Mouse (Mus musculus) neural tube, embryonic 15.5 days (tissue): Measurements from ENCODE around the gene Ramp3. TPM values are rescaled to one million over a fixed set of nuclear protein-coding genes. Genes with fewer than 3 reads are reported as not detected.
"Not testable (repeated sequence)": the region's sequence is repeated elsewhere in the genome, so short reads cannot be mapped to it uniquely, and the experiment has no call there.

ENCODE experiments used
- ATAC-seq: fragments of 200-750 bp; cut with Nextera tagmentation; 2 replicates; pipeline ENCODE4 v1.8.0; 2017; ENCODE audit warnings: mild to moderate bottlenecking, moderate TSS enrichment, moderate library complexity; ENCODE audit not compliant: low FRiP score
- H3K27ac ChIP-seq: fragments of 300-500 bp; sonication (generic); replicated peaks from 2 replicates; pipeline ENCODE4 v1.5.1; 2015; ENCODE audit warnings: mild to moderate bottlenecking, inconsistent platforms
- H3K27me3 ChIP-seq: fragments of 300-500 bp; sonication (generic); replicated peaks from 2 replicates; pipeline ENCODE4 v1.6.1; 2015; ENCODE audit warnings: inconsistent platforms
- H3K36me3 ChIP-seq: fragments of 300-500 bp; sonication (generic); 2 replicates; pipeline ENCODE4 v1.6.1; 2015; ENCODE audit warnings: inconsistent platforms
- H3K4me1 ChIP-seq: fragments of 300-500 bp; sonication (generic); 2 replicates; pipeline ENCODE4 v1.6.1; 2015; ENCODE audit warnings: inconsistent platforms
- H3K4me2 ChIP-seq: fragments of 300-500 bp; sonication (generic); 2 replicates; pipeline ENCODE4 v1.6.1; 2015; ENCODE audit warnings: inconsistent platforms, mild to moderate bottlenecking, moderate library complexity
- H3K4me3 ChIP-seq: fragments of 300-500 bp; sonication (generic); replicated peaks from 2 replicates; pipeline ENCODE4 v1.5.1; 2015; ENCODE audit warnings: mild to moderate bottlenecking, inconsistent platforms
- H3K9ac ChIP-seq: fragments of 300-500 bp; sonication (generic); replicated peaks from 2 replicates; pipeline ENCODE4 v1.6.1; 2015; ENCODE audit warnings: mild to moderate bottlenecking, inconsistent platforms
- H3K9me3 ChIP-seq: fragments of 300-500 bp; sonication (generic); replicated peaks from 2 replicates; pipeline ENCODE4 v1.6.1; 2016; ENCODE audit warnings: inconsistent platforms
- WGBS: fragments of 180-500 bp; shearing (Covaris S2); methylation state at CpG from one replicate; pipeline ENCODE4 v1.1.7; 2015; ENCODE audit warnings: mixed read lengths; 5-methylcytosine and 5-hydroxymethylcytosine counted together
- polyA plus RNA-seq: library from polyadenylated mRNA; unstranded; fragments of >200 nt; fragmentation: Nextera tagmentation; extraction: Ambion mirVana; gene quantifications from 2 replicates; pipeline ENCODE4 v1.2.1, GENCODE M21; 2015

The Ramp3 gene
- polyA plus RNA-seq, 1 experiment from 2014 or later = 32.1 TPM

- WGBS = 91% methylated on average over 4 of the region's 4 CpGs
These were observed 19.8 kb upstream of the Ramp3 start, which contains the start of gene Wap for GRCm38 (mm10) chr11:6638537-6638936. Gene Wap, minus strand, starts transcription at chr11:6638637.

DNA sequence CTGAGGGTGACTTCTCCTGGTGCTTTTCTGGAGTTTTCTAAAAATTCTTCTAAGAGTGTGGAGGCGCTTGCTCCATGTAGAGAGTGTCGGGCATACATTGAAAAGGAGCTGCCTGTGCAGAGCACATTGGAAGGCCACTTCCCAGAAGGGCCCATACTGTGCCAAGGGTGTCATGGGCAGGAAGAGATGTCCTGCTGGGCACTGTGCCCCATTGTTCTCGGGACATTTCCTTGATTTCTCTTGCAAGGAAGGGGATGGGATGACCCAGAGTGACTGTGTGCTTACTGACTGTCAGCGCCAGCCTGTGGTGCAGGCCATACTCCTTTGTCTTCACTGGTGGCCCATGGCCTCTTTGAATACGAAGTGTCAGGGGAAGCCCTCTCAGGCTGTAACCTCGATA is 19.2 kb upstream of the Ramp3 start:
- 84% methylated on average over 6 of the region's 6 CpGs for WGBS
- Histone ChIP-seq H3K9ac (no peak overlapping the region), H3K4me2 (no peak overlapping the region), H3K4me3 (no peak overlapping the region), H3K27ac (no peak overlapping the region), H3K4me1 (no peaks in the 10 kb centered on the region), H3K36me3 (no peaks in the 10 kb centered on the region), H3K27me3 (no peaks in the 10 kb centered on the region), H3K9me3 (no peaks in the 10 kb centered on the region)
- no peak for ATAC-seq

More at GRCm38 (mm10) chr11:6638537-6638936, 19.8 kb upstream of the Ramp3 start, which contains the start of gene Wap:
- Histone ChIP-seq H3K27ac (no peak within 1 kb of the TSS), H3K4me2 (no peak within 1 kb of the TSS), H3K9me3 (no peaks in the 10 kb centered on the region), H3K4me1 (no peaks in the 10 kb centered on the region), H3K27me3 (no peaks in the 10 kb centered on the region), H3K4me3 (no peak within 1 kb of the TSS), H3K9ac (no peak within 1 kb of the TSS), H3K36me3 (no peaks in the 10 kb centered on the region)
- ATAC-seq = no peak

GRCm38 (mm10) chr11:6644566-6644965 is 13.8 kb upstream of the Ramp3 start:
- no peak overlapping the region for H3K9ac ChIP-seq
- ATAC-seq = no peak
- H3K4me3 ChIP-seq = no peak overlapping the region
- H3K9me3 ChIP-seq = no peaks in the 10 kb centered on the region
- H3K4me1 ChIP-seq = no peaks in the 10 kb centered on the region
- no peaks in the 10 kb centered on the region for H3K36me3 ChIP-seq
- no peak overlapping the region for H3K27ac ChIP-seq
- no peaks in the 10 kb centered on the region for H3K27me3 ChIP-seq
- WGBS = 69% methylated on average over 6 of the region's 6 CpGs
- H3K4me2 ChIP-seq = no peak overlapping the region

DNA sequence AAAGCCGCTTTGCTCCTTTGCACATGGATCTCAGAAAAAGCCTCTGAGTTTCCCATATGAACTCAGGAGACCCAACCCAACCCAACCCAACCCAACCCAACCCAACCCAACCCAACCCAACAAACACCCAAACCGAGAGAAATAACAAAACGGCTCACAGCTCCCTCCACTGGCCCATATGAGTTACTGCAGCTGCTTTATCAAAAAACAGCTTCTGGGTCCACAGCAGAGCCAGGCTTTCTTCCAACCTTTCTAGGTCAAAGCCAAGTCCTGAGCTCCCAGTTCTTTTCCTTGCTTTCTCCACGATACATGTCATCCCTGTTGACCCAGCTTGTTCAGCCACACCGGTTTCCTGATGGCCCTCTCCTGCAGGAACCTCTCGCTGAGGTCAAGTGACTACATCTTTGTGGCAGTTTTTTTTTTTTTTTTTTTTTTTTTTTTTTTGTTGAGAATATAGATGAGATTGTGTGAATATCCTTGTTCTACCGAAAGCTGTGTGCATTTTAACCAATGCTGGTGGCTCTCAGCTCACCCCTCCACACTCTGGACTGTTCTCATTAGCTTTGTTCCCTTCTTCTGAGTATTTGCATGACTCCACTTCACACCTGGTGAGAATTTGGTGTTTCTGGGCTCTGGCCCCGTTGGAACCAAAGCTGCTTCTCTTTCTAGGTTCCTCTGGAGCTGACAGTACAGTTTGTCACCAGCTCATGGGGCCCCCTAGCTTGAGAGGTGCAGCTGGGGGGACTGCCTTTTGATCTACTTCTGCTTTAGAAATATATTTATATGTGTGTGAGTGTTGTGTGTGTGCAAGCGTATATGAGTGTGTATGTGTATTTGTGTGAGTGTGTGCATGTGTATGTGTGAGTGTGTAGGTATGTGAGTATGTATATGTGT is 10.2 kb upstream of the Ramp3 start:
- Histone ChIP-seq H3K4me2 (no peak overlapping the region), H3K4me1 (no peaks in the 10 kb centered on the region), H3K9me3 (no peaks in the 10 kb centered on the region), H3K27me3 (no peaks in the 10 kb centered on the region), H3K36me3 (no peaks in the 10 kb centered on the region), H3K4me3 (no peak overlapping the region), H3K27ac (no peak overlapping the region), H3K9ac (no peak overlapping the region)
- 64% methylated on average over 9 of the region's 9 CpGs for WGBS
- no peak for ATAC-seq

DNA sequence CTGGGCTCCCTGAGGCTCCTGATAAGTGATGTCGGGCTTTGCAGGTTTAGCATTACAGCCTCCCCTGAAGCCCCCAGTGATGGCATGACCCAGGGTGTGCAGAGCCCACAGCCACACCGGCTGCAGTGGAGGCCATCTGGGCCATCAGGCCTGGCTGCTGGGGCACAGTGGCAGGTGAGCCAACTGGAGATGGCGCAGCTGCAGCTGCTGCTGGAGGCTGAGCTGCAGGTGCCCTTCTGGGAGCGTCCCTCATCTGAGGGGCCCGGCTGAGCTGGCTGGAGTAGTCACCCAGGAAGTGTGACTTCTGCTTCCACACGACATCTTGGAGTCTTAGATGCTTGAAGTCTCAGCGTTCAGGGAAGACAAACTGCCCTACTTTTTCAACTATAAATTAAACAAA is 7.8 kb upstream of the Ramp3 start:
- no peaks in the 10 kb centered on the region; the same call in 1 of the 2 replicates for H3K27me3 ChIP-seq
- H3K4me2 ChIP-seq = no peak overlapping the region
- H3K36me3 ChIP-seq = no peaks in the 10 kb centered on the region
- H3K9me3 ChIP-seq = no peaks in the 10 kb centered on the region
- 76% methylated on average over 7 of the region's 7 CpGs for WGBS
- ATAC-seq = no peak
- no peaks in the 10 kb centered on the region for H3K4me1 ChIP-seq
- H3K4me3 ChIP-seq = no peak overlapping the region
- no peak overlapping the region for H3K27ac ChIP-seq
- no peak overlapping the region for H3K9ac ChIP-seq

DNA sequence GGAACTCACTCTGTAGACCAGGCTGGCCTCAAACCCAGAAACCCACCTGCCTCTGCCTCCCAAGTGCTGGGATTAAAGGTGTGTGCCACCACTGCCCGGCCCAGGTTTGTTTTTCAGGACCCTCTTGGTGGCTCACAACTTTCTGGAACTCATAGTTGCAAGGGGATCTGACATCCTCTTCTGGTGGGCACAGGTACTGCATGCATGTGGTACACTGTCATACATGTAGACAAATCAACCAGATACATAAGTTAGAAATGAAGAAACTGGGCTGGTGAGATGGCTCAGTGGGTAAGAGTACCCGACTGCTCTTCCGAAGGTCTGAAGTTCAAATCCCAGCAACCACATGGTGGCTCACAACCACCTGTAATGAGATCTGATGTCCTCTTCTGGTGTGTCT is 5.3 kb upstream of the Ramp3 start:
- not testable (repeated sequence) for H3K27me3 ChIP-seq, H3K27ac ChIP-seq, H3K4me3 ChIP-seq, H3K4me1 ChIP-seq, H3K9ac ChIP-seq, H3K9me3 ChIP-seq, H3K36me3 ChIP-seq, ATAC-seq, H3K4me2 ChIP-seq
- WGBS = 80% methylated on average over 3 of the region's 3 CpGs

GRCm38 (mm10) chr11:6654903-6655302 is 3.4 kb upstream of the Ramp3 start:
- H3K9me3 ChIP-seq = no peaks in the 10 kb centered on the region
- no peak overlapping the region for H3K4me2 ChIP-seq
- H3K36me3 ChIP-seq = no peaks in the 10 kb centered on the region
- H3K4me3 ChIP-seq = no peak overlapping the region
- H3K27me3 ChIP-seq = peaks cover 4% of the 10 kb centered on the region
- H3K9ac ChIP-seq = no peak overlapping the region
- H3K4me1 ChIP-seq = peaks cover 10% of the 10 kb centered on the region
- WGBS = 3% methylated on average over 2 of the region's 2 CpGs
- peak; percentile 53; the same call in 1 of the 2 replicates for ATAC-seq
- H3K27ac ChIP-seq = no peak overlapping the region

DNA sequence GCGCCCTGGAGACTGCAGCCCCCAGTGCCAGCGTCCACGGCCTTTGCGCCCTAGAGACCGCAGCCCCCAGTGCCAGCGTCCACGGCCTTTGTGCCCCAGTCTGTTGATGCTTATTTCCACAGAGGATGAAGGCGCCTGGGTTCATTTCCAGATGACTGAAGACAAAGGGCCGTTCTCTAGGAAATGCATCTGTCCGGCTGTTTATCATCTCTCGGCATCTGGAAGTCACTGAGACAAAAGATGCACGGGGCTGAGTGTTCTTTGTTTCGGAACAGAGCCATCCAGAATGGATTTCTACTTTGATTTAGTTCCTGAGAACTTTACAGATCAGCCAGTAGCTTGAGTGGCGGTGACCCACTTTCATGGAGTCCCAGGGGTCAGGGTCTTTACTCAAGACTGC is 2.9 kb downstream of the Ramp3 start:
- no peak overlapping the region for H3K4me3 ChIP-seq
- no peak for ATAC-seq
- H3K27ac ChIP-seq = no peak overlapping the region
- no peaks in the 10 kb centered on the region for H3K36me3 ChIP-seq
- peak overlapping the region; percentile 85 for H3K4me2 ChIP-seq
- H3K27me3 ChIP-seq = peaks cover 4% of the 10 kb centered on the region; the same call in 1 of the 2 replicates
- no peak overlapping the region for H3K9ac ChIP-seq
- WGBS = 45% methylated on average over 14 of the region's 14 CpGs
- H3K4me1 ChIP-seq = peaks cover 12% of the 10 kb centered on the region
- H3K9me3 ChIP-seq = no peaks in the 10 kb centered on the region

GRCm38 (mm10) chr11:6666634-6667033 is 8.3 kb downstream of the Ramp3 start:
- WGBS = 92% methylated on average over 2 of the region's 2 CpGs
- no peak overlapping the region for H3K4me3 ChIP-seq
- no peak overlapping the region for H3K4me2 ChIP-seq
- H3K36me3 ChIP-seq = no peaks in the 10 kb centered on the region
- no peak overlapping the region for H3K9ac ChIP-seq
- no peak overlapping the region for H3K27ac ChIP-seq
- H3K4me1 ChIP-seq = no peaks in the 10 kb centered on the region
- ATAC-seq = no peak
- H3K27me3 ChIP-seq = no peaks in the 10 kb centered on the region
- H3K9me3 ChIP-seq = no peaks in the 10 kb centered on the region

- Histone ChIP-seq H3K9ac (no peak overlapping the region), H3K4me2 (no peak overlapping the region), H3K36me3 (no peaks in the 10 kb centered on the region), H3K4me3 (no peak overlapping the region), H3K9me3 (no peaks in the 10 kb centered on the region), H3K27me3 (no peaks in the 10 kb centered on the region), H3K4me1 (no peaks in the 10 kb centered on the region), H3K27ac (no peak overlapping the region)
- 33% methylated on average over 9 of the region's 9 CpGs for WGBS
- no peak for ATAC-seq
These were observed 10.7 kb downstream of the Ramp3 start for GRCm38 (mm10) chr11:6669041-6669440.

- H3K9me3 ChIP-seq = no peaks in the 10 kb centered on the region
- H3K36me3 ChIP-seq = no peaks in the 10 kb centered on the region
- 55% methylated on average over 2 of the region's 2 CpGs for WGBS
- no peak for ATAC-seq
- no peaks in the 10 kb centered on the region for H3K27me3 ChIP-seq
- H3K27ac ChIP-seq = no peak overlapping the region
- no peak overlapping the region for H3K9ac ChIP-seq
- H3K4me2 ChIP-seq = no peak overlapping the region
- no peak overlapping the region for H3K4me3 ChIP-seq
- H3K4me1 ChIP-seq = no peaks in the 10 kb centered on the region
These were observed 11.7 kb downstream of the Ramp3 start for GRCm38 (mm10) chr11:6670044-6670443.

DNA sequence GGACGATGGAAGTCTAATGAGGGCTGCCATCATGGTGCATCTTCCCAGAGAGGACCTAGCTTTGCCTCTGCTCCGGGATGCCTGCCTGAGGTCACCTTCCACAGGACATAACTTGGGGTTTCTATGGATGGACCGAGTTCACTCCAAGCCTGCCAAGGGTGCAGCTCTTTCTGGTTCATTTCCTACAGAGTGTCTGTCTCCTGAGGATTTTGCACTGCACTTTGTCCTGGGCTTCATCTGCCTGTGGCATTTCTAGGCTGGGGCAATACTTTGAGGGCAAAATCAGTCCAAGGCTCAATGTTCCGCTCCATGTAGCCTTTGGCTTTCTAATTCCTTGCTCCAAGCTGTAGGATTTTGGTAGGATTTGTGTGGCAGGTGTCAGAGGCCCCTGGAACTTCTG is 12.5 kb downstream of the Ramp3 start:
- no peak overlapping the region for H3K4me2 ChIP-seq
- 91% methylated on average over 4 of the region's 4 CpGs for WGBS
- H3K27me3 ChIP-seq = no peaks in the 10 kb centered on the region
- H3K4me3 ChIP-seq = no peak overlapping the region
- no peak for ATAC-seq
- no peaks in the 10 kb centered on the region for H3K4me1 ChIP-seq
- H3K27ac ChIP-seq = no peak overlapping the region
- H3K9ac ChIP-seq = no peak overlapping the region
- H3K36me3 ChIP-seq = no peaks in the 10 kb centered on the region
- no peaks in the 10 kb centered on the region for H3K9me3 ChIP-seq
